Mouse (Mus musculus) stomach, postnatal 0 days (tissue): ENCODE results near the gene Hoxb3.

ENCODE experiments used
- CTCF ChIP-seq: IDR thresholded peaks from 2 replicates; pipeline ENCODE4 v1.5.1; 2016; ENCODE audit warnings: antibody characterized with exemption, low read depth, mild to moderate bottlenecking, moderate library complexity
- EP300 ChIP-seq: optimal IDR thresholded peaks from 2 replicates; pipeline ENCODE3; 2016; ENCODE audit warnings: antibody characterized with exemption

- TF ChIP-seq CTCF (peak; percentile 13; the same call in 1 of the 2 replicates), EP300 (no peak)
These were observed 22.6 kb upstream of the Hoxb3 start for GRCm38 (mm10) chr11:96300354-96301063.
